Mouse (Mus musculus) embryonic facial prominence, embryonic 10.5 days (tissue): ENCODE measurements around the gene Gm4131. TPM values are rescaled to one million over a fixed set of nuclear protein-coding genes. Genes with fewer than 3 reads are reported as not detected.
"Not testable (repeated sequence)": the region's sequence is repeated elsewhere in the genome, so short reads cannot be mapped to it uniquely, and the experiment has no call there.

ENCODE experiments used
- DNase-seq: peaks from one replicate; pipeline ENCODE4 v3.0.0-alpha.2; 2017; ENCODE audit warnings: low spot score
- H3K27ac ChIP-seq: fragments of 300-500 bp; sonication (generic); replicated peaks from 2 replicates; pipeline ENCODE4 v1.5.1; 2016; ENCODE audit warnings: mild to moderate bottlenecking
- H3K27me3 ChIP-seq: fragments of 300-500 bp; sonication (generic); replicated peaks from 2 replicates; pipeline ENCODE4 v1.6.1; 2016; ENCODE audit warnings: low read depth, mild to moderate bottlenecking; ENCODE audit not compliant: poor library complexity, severe bottlenecking
- H3K36me3 ChIP-seq: fragments of 300-500 bp; sonication (generic); replicated peaks from 2 replicates; pipeline ENCODE4 v1.6.1; 2016; ENCODE audit warnings: mild to moderate bottlenecking, moderate library complexity
- H3K4me1 ChIP-seq: fragments of 300-500 bp; sonication (generic); 2 replicates; pipeline ENCODE4 v1.6.1; 2016
- H3K4me3 ChIP-seq: fragments of 300-500 bp; sonication (generic); 2 replicates; pipeline ENCODE4 v1.5.1; 2016; ENCODE audit warnings: mild to moderate bottlenecking, moderate library complexity
- H3K9me3 ChIP-seq: fragments of 300-500 bp; sonication (generic); 2 replicates; pipeline ENCODE4 v1.6.1; 2016; ENCODE audit warnings: mild to moderate bottlenecking
- WGBS: fragments of 180-500 bp; shearing (Covaris S2); methylation state at CpG from one replicate; pipeline ENCODE4 v1.1.7; 2016; 5-methylcytosine and 5-hydroxymethylcytosine counted together
- polyA plus RNA-seq: library from polyadenylated mRNA; unstranded; fragments of >200 nt; fragmentation: Nextera tagmentation; extraction: Ambion mirVana; gene quantifications from 2 replicates; pipeline ENCODE4 v1.2.1, GENCODE M21; 2016

Gene Gm4131
- polyA plus RNA-seq = not detected in 2 replicates

- not testable (repeated sequence) for H3K4me3 ChIP-seq, H3K9me3 ChIP-seq, H3K27me3 ChIP-seq, H3K36me3 ChIP-seq, H3K4me1 ChIP-seq, DNase-seq, H3K27ac ChIP-seq
- WGBS = 87% methylated on average over 9 of the region's 9 CpGs
These were observed at the start of gene Gm4131 for GRCm38 (mm10) chr14:62566821-62567220. Gene Gm4131, minus strand, starts transcription at chr14:62566921.

- H3K9me3 ChIP-seq = no peaks in the 10 kb centered on the region
- no peaks in the 10 kb centered on the region for H3K4me1 ChIP-seq
- no peak overlapping the region for H3K4me3 ChIP-seq
- no peaks in the 10 kb centered on the region for H3K27me3 ChIP-seq
- H3K27ac ChIP-seq = no peak overlapping the region
- no peaks in the 10 kb centered on the region for H3K36me3 ChIP-seq
- DNase-seq = no peak
- 87% methylated on average over 3 of the region's 3 CpGs for WGBS
These were observed 43.2 kb upstream of the Gm4131 start for GRCm38 (mm10) chr14:62609904-62610303.

- Histone ChIP-seq H3K27me3 (no peaks in the 10 kb centered on the region), H3K4me3 (no peak overlapping the region), H3K4me1 (no peaks in the 10 kb centered on the region), H3K27ac (no peak overlapping the region), H3K9me3 (no peaks in the 10 kb centered on the region), H3K36me3 (no peaks in the 10 kb centered on the region)
- no peak for DNase-seq
- WGBS = 79% methylated on average over 8 of the region's 8 CpGs
These were observed 41.1 kb upstream of the Gm4131 start for GRCm38 (mm10) chr14:62607791-62608196.

GRCm38 (mm10) chr14:62602869-62603268 is 36.1 kb upstream of the Gm4131 start:
- Histone ChIP-seq H3K27me3 (no peaks in the 10 kb centered on the region), H3K9me3 (no peaks in the 10 kb centered on the region), H3K4me3 (no peak overlapping the region), H3K27ac (no peak overlapping the region), H3K36me3 (no peaks in the 10 kb centered on the region), H3K4me1 (no peaks in the 10 kb centered on the region)
- 93% methylated on average over 1 of the region's 1 CpGs for WGBS
- no peak for DNase-seq

GRCm38 (mm10) chr14:62602271-62602670 is 35.5 kb upstream of the Gm4131 start:
- H3K27ac ChIP-seq = no peak overlapping the region
- 71% methylated on average over 1 of the region's 1 CpGs for WGBS
- no peaks in the 10 kb centered on the region for H3K36me3 ChIP-seq

GRCm38 (mm10) chr14:62600109-62600522 is 33.4 kb upstream of the Gm4131 start:
- no peak overlapping the region for H3K4me3 ChIP-seq
- no peaks in the 10 kb centered on the region for H3K36me3 ChIP-seq
- H3K4me1 ChIP-seq = no peaks in the 10 kb centered on the region
- 74% methylated on average over 6 of the region's 6 CpGs for WGBS
- H3K9me3 ChIP-seq = no peaks in the 10 kb centered on the region
- H3K27ac ChIP-seq = no peak overlapping the region
- no peaks in the 10 kb centered on the region for H3K27me3 ChIP-seq
- no peak for DNase-seq

More at GRCm38 (mm10) chr14:62602271-62602670, 35.5 kb upstream of the Gm4131 start:
- Histone ChIP-seq H3K9me3 (no peaks in the 10 kb centered on the region), H3K4me3 (no peak overlapping the region), H3K27me3 (no peaks in the 10 kb centered on the region), H3K4me1 (no peaks in the 10 kb centered on the region)
- DNase-seq = no peak

- DNase-seq = no peak
- Histone ChIP-seq H3K36me3 (no peaks in the 10 kb centered on the region), H3K27me3 (0 out of 2 replicates have a peak, but pooled peaks cover 10% of the 10 kb centered on the region), H3K4me1 (peaks cover 45% of the 10 kb centered on the region), H3K4me3 (no peak overlapping the region), H3K9me3 (no peaks in the 10 kb centered on the region), H3K27ac (0 out of 2 replicates have a peak overlapping the region, but pooled peaks have one; percentile 14)
- WGBS = 27% methylated on average over 3 of the region's 3 CpGs
These were observed 18.6 kb upstream of the Gm4131 start for GRCm38 (mm10) chr14:62585338-62585737.

GRCm38 (mm10) chr14:62584637-62585036 is 17.9 kb upstream of the Gm4131 start:
- peaks cover 45% of the 10 kb centered on the region for H3K4me1 ChIP-seq
- 0 out of 2 replicates have a peak, but pooled peaks cover 10% of the 10 kb centered on the region for H3K27me3 ChIP-seq
- H3K36me3 ChIP-seq = no peaks in the 10 kb centered on the region
- no peaks in the 10 kb centered on the region for H3K9me3 ChIP-seq
- H3K4me3 ChIP-seq = no peak overlapping the region
- peak; percentile 13 for DNase-seq
- peak overlapping the region; percentile 66 for H3K27ac ChIP-seq

- 51% methylated on average over 9 of the region's 9 CpGs for WGBS
- no peaks in the 10 kb centered on the region for H3K9me3 ChIP-seq
- H3K27ac ChIP-seq = no peak overlapping the region
- no peaks in the 10 kb centered on the region for H3K27me3 ChIP-seq
- no peak overlapping the region for H3K4me3 ChIP-seq
- DNase-seq = peak; percentile 22
- H3K36me3 ChIP-seq = no peaks in the 10 kb centered on the region
- H3K4me1 ChIP-seq = peaks cover 45% of the 10 kb centered on the region
These were observed 15.0 kb upstream of the Gm4131 start for GRCm38 (mm10) chr14:62581768-62582167.

GRCm38 (mm10) chr14:62580945-62581344 is 14.2 kb upstream of the Gm4131 start:
- no peaks in the 10 kb centered on the region for H3K27me3 ChIP-seq
- no peak overlapping the region for H3K4me3 ChIP-seq
- 81% methylated on average over 3 of the region's 3 CpGs for WGBS
- peaks cover 44% of the 10 kb centered on the region for H3K4me1 ChIP-seq
- no peaks in the 10 kb centered on the region for H3K36me3 ChIP-seq
- no peak overlapping the region for H3K27ac ChIP-seq
- H3K9me3 ChIP-seq = no peaks in the 10 kb centered on the region
- DNase-seq = no peak

- no peaks in the 10 kb centered on the region for H3K9me3 ChIP-seq
- peaks cover 13% of the 10 kb centered on the region for H3K4me1 ChIP-seq
- no peak overlapping the region for H3K4me3 ChIP-seq
- 63% methylated on average over 8 of the region's 8 CpGs for WGBS
- H3K27me3 ChIP-seq = no peaks in the 10 kb centered on the region
- DNase-seq = no peak
- H3K36me3 ChIP-seq = no peaks in the 10 kb centered on the region
- H3K27ac ChIP-seq = no peak overlapping the region
These were observed 9.1 kb upstream of the Gm4131 start for GRCm38 (mm10) chr14:62575862-62576261.

GRCm38 (mm10) chr14:62574906-62575305 is 8.2 kb upstream of the Gm4131 start:
- Histone ChIP-seq H3K36me3 (no peaks in the 10 kb centered on the region), H3K27ac (no peak overlapping the region), H3K4me1 (peaks cover 13% of the 10 kb centered on the region), H3K4me3 (no peak overlapping the region), H3K9me3 (no peaks in the 10 kb centered on the region), H3K27me3 (no peaks in the 10 kb centered on the region)
- 75% methylated on average over 6 of the region's 6 CpGs for WGBS
- no peak for DNase-seq

- Histone ChIP-seq H3K27ac (no peak overlapping the region), H3K4me1 (peaks cover 13% of the 10 kb centered on the region), H3K27me3 (no peaks in the 10 kb centered on the region), H3K4me3 (peak overlapping the region; percentile 29; the same call in 1 of the 2 replicates), H3K36me3 (no peaks in the 10 kb centered on the region), H3K9me3 (no peaks in the 10 kb centered on the region)
- DNase-seq = peak; percentile 42
- WGBS = 0% methylated on average over 2 of the region's 3 CpGs
These were observed 6.7 kb upstream of the Gm4131 start for GRCm38 (mm10) chr14:62573454-62573853.
